Mouse (Mus musculus) CH12.LX (cell line): Measurements from ENCODE around the gene Klhl8.

Experiments used
- CTCF ChIP-seq, 2 experiments: IDR thresholded peaks in 1 of 2; conservative IDR thresholded peaks in 1 of 2; 2 replicates each; pipeline ENCODE4 v1.5.1; 2011 to 2012; ENCODE audit warnings: low read depth in 2 of 2, low read length in 2 of 2, improper control_type of control experiment in 1 of 2, inconsistent platforms in 1 of 2, mild to moderate bottlenecking in 1 of 2, moderate library complexity in 1 of 2
- IRF4 ChIP-seq: IDR thresholded peaks from 2 replicates; pipeline ENCODE4 v1.6.1; 2014; ENCODE audit warnings: low read depth, mild to moderate bottlenecking, inconsistent platforms, low read length, improper control_type of control experiment
- POLR2A ChIP-seq: IDR thresholded peaks from 2 replicates; pipeline ENCODE4 v1.6.1; 2011; ENCODE audit warnings: low read depth, mild to moderate bottlenecking, improper control_type of control experiment, low read length
- RAD21 ChIP-seq: IDR thresholded peaks from 2 replicates; pipeline ENCODE4 v1.6.1; 2011; ENCODE audit warnings: low read depth, mild to moderate bottlenecking, low read length, improper control_type of control experiment, moderate library complexity
- RCOR1 ChIP-seq: conservative IDR thresholded peaks from 2 replicates; pipeline ENCODE4 v1.6.1; 2012; ENCODE audit warnings: low read depth, mild to moderate bottlenecking, inconsistent platforms, low read length, improper control_type of control experiment
- SIN3A ChIP-seq: IDR thresholded peaks from 2 replicates; pipeline ENCODE4 v1.6.1; 2012; ENCODE audit warnings: low read length, improper control_type of control experiment, inconsistent platforms

GRCm38 (mm10) chr5:103939350-103939652, 28.2 kb upstream of the Klhl8 start:
- TF ChIP-seq IRF4 (no peak), SIN3A (no peak), RAD21 (no peak), RCOR1 (no peak), POLR2A (no peak), CTCF (conservative IDR thresholded peaks at IDR 0.05 in 1 of 2, IDR thresholded peaks at IDR 0.05 in 1 of 2; ENCODE audit: low read depth in 2 of 2, low read length in 2 of 2) (no peak)
